Mouse (Mus musculus) forebrain, embryonic 16.5 days (tissue): ENCODE data around the gene Btbd9. TPM values are rescaled to one million over a fixed set of nuclear protein-coding genes. Genes with fewer than 3 reads are reported as not detected.

Experiments used
- ATAC-seq: fragments of 200-750 bp; cut with Nextera tagmentation; 2 replicates; pipeline ENCODE4 v1.8.0; 2017; ENCODE audit warnings: mild to moderate bottlenecking, moderate library complexity
- H3K27ac ChIP-seq: fragments of 300-500 bp; sonication (generic); 2 replicates; pipeline ENCODE4 v1.5.1; 2014; ENCODE audit warnings: low read length, control low read depth
- H3K27me3 ChIP-seq: fragments of 300-500 bp; sonication (generic); replicated peaks from 2 replicates; pipeline ENCODE4 v1.6.1; 2014; ENCODE audit warnings: low read length; ENCODE audit not compliant: control insufficient read depth, insufficient read depth
- H3K36me3 ChIP-seq: fragments of 300-500 bp; sonication (generic); 2 replicates; pipeline ENCODE4 v1.6.1; 2014; ENCODE audit not compliant: control insufficient read depth, insufficient read depth
- H3K4me1 ChIP-seq: fragments of 300-500 bp; sonication (generic); replicated peaks from 2 replicates; pipeline ENCODE4 v1.6.1; 2014; ENCODE audit warnings: low read length; ENCODE audit not compliant: control insufficient read depth, insufficient read depth
- H3K4me2 ChIP-seq: fragments of 300-500 bp; sonication (generic); 2 replicates; pipeline ENCODE4 v1.6.1; 2014; ENCODE audit warnings: mild to moderate bottlenecking, low read length, control low read depth
- H3K4me3 ChIP-seq: fragments of 300-500 bp; sonication (generic); replicated peaks from 2 replicates; pipeline ENCODE4 v1.5.1; 2014; ENCODE audit warnings: mild to moderate bottlenecking, low read length, control low read depth
- H3K9ac ChIP-seq: fragments of 300-500 bp; sonication (generic); replicated peaks from 2 replicates; pipeline ENCODE4 v1.6.1; 2014; ENCODE audit warnings: low read depth, low read length, control low read depth
- H3K9me3 ChIP-seq: fragments of 300-500 bp; sonication (generic); 2 replicates; pipeline ENCODE4 v1.6.1; 2016; ENCODE audit warnings: low read length; ENCODE audit not compliant: control insufficient read depth
- WGBS: fragments of 180-500 bp; shearing (Covaris S2); extraction: QIAGEN DNeasy Blood & Tissue Kit; methylation state at CpG from one replicate; pipeline ENCODE4 v1.1.7; 2014; 5-methylcytosine and 5-hydroxymethylcytosine counted together
- polyA plus RNA-seq: library from polyadenylated mRNA; unstranded; fragments of >200 nt; fragmentation: Nextera tagmentation; extraction: Ambion mirVana; gene quantifications from 2 replicates; pipeline ENCODE4 v1.2.1, GENCODE M21; 2015

Gene Btbd9
- polyA plus RNA-seq, 1 experiment from 2014 or later, result 141 TPM

DNA sequence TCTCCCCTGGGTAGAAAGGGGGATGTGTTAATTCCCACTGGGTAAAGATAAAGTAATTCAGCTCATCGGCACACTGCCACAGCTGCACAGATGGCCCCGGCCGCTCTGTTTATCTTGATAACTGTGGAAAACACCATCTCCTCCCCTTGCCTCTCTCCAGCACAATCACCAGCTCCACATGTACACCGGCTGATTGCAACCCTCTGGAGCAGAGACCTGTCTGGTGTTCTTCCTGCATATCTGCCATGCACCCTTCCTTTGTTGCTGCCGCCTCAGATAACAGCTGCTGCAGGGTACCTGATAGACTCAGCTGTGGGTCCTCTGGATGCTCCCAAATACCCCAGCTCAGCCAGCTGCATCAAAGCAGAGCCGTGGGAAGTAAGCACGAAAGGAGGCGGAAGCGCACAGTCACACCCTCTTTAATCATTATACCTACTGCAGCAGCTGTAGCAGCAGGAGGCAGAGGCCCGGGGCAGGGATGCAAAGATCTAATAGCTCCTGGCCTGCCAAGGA lies 229.1 kb downstream of the Btbd9 start:
- Histone ChIP-seq H3K4me1 (peaks cover 29% of the 10 kb centered on the region), H3K9ac (no peak overlapping the region), H3K27ac (peak overlapping the region; percentile 26; the same call in 1 of the 2 replicates), H3K36me3 (no peaks in the 10 kb centered on the region), H3K4me2 (peak overlapping the region; percentile 18), H3K4me3 (no peak overlapping the region), H3K9me3 (no peaks in the 10 kb centered on the region), H3K27me3 (no peaks in the 10 kb centered on the region)
- peak; percentile 76 for ATAC-seq
- 31% methylated on average over 10 of the region's 10 CpGs for WGBS

DNA sequence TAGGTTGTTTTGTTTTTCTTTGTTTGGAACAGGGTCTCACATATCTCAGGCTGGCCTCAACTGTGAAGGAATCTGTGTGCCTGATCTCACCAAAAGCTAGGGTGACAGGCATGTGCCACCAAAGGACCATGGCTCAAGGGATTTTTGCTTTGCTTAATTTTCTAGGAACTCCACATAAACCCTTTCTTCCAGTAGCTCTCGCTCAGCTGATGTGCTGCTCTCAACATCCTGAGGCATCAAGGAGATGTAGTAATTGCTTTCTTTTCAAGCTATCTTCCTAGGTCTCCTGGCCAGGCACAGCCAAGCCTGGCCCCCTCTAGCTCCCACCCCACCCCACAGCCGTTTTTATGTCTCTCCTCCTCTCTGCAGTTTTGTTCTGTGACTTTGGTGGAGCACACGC lies 231.3 kb downstream of the Btbd9 start:
- H3K27ac ChIP-seq, result no peak overlapping the region
- no peak overlapping the region for H3K9ac ChIP-seq
- no peak for ATAC-seq
- WGBS, result 83% methylated on average over 3 of the region's 3 CpGs
- H3K4me1 ChIP-seq, result peaks cover 29% of the 10 kb centered on the region
- H3K9me3 ChIP-seq, result no peaks in the 10 kb centered on the region
- H3K36me3 ChIP-seq, result no peaks in the 10 kb centered on the region
- H3K27me3 ChIP-seq, result no peaks in the 10 kb centered on the region
- H3K4me2 ChIP-seq, result no peak overlapping the region
- no peak overlapping the region for H3K4me3 ChIP-seq

DNA sequence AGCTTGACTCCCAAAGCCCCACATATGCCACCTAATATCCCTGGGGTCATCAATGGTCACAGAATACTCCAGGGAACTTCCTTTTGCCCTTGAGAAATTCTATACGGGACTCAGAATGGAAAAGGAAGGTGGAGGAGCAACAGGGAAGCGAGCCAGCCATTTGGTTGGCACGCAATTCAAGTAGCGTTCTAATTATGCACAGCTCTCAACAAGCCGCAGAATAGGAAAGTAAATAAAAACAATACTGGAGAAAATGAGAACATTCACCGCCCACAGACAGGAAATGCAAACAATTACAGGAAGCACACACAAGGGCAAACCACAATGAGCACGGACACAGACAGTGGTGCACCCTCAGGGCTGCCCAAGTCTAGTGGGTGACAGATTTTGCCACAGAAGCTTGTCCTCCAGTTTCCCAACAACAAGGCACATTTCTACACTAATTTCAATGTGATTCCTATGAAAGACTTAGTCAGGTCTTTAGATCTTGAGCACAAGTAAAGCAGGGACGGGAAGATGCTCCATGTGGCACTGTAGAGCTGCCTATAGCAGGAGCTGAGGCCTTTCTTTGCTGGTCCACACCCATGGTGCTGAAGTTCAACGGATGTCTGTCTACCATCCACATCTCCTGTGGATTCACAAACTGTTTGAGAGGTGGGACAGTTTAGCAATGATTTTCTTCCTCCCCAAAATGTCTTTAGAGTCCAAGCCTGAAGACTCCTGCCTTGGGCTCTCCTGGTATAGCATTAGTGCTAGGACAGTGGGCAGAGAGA lies 232.4 kb downstream of the Btbd9 start:
- Histone ChIP-seq H3K27ac (no peak overlapping the region), H3K9ac (no peak overlapping the region), H3K36me3 (no peaks in the 10 kb centered on the region), H3K4me3 (no peak overlapping the region), H3K9me3 (no peaks in the 10 kb centered on the region), H3K4me1 (peaks cover 29% of the 10 kb centered on the region), H3K27me3 (no peaks in the 10 kb centered on the region), H3K4me2 (no peak overlapping the region)
- no peak for ATAC-seq
- WGBS, result 34% methylated on average over 9 of the region's 9 CpGs

DNA sequence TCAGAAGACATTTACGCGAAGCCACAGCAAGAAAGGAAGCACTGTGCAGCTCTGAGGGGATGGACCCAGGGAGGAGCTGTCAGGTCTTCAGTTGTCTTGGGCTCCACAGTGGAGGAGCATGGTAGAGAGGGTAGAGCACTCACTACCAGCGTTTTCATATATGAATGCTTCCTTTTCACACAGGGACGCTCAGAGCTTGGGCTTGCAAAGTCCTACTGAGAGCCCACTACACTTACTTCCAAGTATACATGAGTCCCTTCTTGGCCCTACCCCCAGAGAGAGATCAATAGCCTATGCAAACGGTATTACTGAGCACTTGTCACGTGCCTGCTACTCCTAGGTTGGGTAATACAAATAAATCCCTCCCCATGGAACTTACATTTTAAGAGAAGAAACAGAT lies 234.7 kb downstream of the Btbd9 start:
- Histone ChIP-seq H3K27ac (no peak overlapping the region), H3K9ac (no peak overlapping the region), H3K9me3 (no peaks in the 10 kb centered on the region), H3K27me3 (no peaks in the 10 kb centered on the region), H3K36me3 (no peaks in the 10 kb centered on the region), H3K4me3 (no peak overlapping the region), H3K4me2 (no peak overlapping the region), H3K4me1 (peaks cover 12% of the 10 kb centered on the region)
- no peak for ATAC-seq
- WGBS, result 83% methylated on average over 6 of the region's 6 CpGs

DNA sequence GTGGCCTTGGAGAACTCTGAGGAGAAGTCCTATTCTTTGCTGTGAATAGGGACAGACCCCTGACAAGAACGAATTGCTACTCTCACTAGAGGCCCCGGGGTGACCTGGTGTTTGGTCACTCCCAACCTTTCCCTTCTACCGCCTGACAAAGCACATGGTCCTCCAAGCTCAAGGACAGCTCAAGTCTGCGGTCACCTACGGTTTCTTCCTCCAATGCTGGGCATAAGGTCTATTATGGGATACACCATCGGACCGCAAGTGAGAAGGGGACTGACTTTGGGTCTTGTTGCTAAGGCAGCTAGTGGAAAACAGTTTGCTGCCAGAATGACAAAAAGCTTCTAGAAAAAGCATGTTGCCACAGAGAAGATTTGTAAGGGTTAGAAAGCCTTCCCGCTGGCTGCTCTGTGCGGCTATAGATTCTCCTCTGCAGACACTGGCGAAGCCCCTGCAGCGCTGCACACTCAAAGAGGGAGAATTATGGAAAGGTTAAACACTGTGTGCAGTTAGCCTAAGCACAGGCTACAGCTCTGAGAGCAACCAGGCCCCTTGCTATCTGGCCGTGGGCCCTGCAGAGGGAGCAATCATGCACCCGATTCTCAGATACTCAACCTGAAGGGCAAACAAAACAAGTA lies 235.7 kb downstream of the Btbd9 start:
- 70% methylated on average over 13 of the region's 13 CpGs for WGBS
- Histone ChIP-seq H3K9ac (no peak overlapping the region), H3K27ac (no peak overlapping the region), H3K4me2 (no peak overlapping the region), H3K4me3 (no peak overlapping the region), H3K36me3 (no peaks in the 10 kb centered on the region), H3K4me1 (peaks cover 9% of the 10 kb centered on the region), H3K27me3 (no peaks in the 10 kb centered on the region), H3K9me3 (no peaks in the 10 kb centered on the region)
- ATAC-seq, result no peak

DNA sequence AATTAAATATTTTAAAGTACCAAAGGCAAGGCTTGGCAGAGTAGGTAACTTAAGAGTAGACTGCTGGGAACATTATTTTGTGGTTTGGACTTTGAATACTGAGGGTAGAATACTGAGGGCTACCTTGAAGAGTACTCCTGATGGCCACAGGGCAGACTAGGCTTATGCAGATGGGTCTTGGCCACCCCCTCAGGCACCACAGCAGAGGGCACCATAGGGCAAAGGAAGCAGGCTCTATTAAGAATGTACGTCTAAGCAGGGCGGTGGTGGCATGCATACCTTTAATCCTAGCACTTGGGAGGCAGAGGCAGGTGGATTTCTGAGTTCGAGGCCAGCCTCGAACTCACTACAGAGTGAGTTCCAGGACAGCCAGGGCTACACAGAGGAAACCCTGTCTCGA lies 237.0 kb downstream of the Btbd9 start:
- H3K27ac ChIP-seq, result no peak overlapping the region
- WGBS, result 90% methylated on average over 5 of the region's 5 CpGs
- no peak overlapping the region for H3K4me2 ChIP-seq
- no peaks in the 10 kb centered on the region for H3K9me3 ChIP-seq
- no peaks in the 10 kb centered on the region for H3K36me3 ChIP-seq
- H3K27me3 ChIP-seq, result no peaks in the 10 kb centered on the region
- H3K4me1 ChIP-seq, result peaks cover 9% of the 10 kb centered on the region
- ATAC-seq, result no peak
- no peak overlapping the region for H3K9ac ChIP-seq
- H3K4me3 ChIP-seq, result no peak overlapping the region

DNA sequence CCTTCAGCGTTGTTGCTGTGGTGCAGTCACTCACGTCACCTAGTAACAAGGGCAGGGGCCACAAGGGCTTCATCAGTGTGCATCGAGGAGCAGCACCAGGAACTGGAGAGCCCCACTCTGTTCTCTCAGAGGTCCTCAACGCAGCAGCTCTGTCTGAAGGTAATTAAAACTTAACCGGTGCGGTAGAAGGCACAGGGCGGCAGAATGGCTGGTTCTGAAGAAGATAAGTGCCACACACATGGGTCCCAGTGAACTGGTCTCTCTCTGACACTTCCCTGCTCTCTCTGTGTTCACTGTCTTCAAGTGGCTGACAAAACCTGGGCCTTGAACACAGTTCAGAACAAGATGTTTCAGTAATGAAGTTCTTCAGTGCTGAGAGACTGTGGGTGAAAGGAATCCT lies 239.5 kb downstream of the Btbd9 start:
- no peak overlapping the region for H3K9ac ChIP-seq
- no peak overlapping the region for H3K27ac ChIP-seq
- H3K9me3 ChIP-seq, result no peaks in the 10 kb centered on the region
- no peak overlapping the region for H3K4me2 ChIP-seq
- no peak overlapping the region for H3K4me3 ChIP-seq
- ATAC-seq, result no peak
- no peaks in the 10 kb centered on the region for H3K27me3 ChIP-seq
- WGBS, result 64% methylated on average over 7 of the region's 7 CpGs
- H3K36me3 ChIP-seq, result no peaks in the 10 kb centered on the region
- no peaks in the 10 kb centered on the region for H3K4me1 ChIP-seq

DNA sequence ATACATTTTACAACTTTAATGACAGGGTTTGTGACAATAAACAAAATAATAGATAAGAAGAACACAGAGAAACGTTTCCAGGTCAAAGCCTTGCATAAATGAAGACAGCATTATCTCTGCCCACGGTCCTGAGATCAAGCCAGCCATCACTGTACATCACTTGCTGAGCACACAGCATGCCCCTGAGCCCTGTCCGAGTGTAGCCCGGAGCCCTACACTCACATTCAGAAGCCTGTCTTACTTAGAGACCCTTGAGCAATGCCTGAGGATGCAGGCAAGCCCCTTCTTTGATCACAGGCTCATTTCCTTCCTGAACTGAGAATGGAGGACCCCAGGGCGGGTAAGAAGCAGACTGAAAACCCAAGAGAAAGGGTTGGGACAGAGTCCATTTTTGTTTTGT lies 240.0 kb downstream of the Btbd9 start:
- H3K4me1 ChIP-seq, result no peaks in the 10 kb centered on the region
- WGBS, result 60% methylated on average over 5 of the region's 5 CpGs
- H3K9me3 ChIP-seq, result no peaks in the 10 kb centered on the region
- H3K36me3 ChIP-seq, result no peaks in the 10 kb centered on the region
- no peaks in the 10 kb centered on the region for H3K27me3 ChIP-seq
- H3K9ac ChIP-seq, result no peak overlapping the region
- H3K4me2 ChIP-seq, result no peak overlapping the region
- ATAC-seq, result no peak
- no peak overlapping the region for H3K27ac ChIP-seq
- no peak overlapping the region for H3K4me3 ChIP-seq

DNA sequence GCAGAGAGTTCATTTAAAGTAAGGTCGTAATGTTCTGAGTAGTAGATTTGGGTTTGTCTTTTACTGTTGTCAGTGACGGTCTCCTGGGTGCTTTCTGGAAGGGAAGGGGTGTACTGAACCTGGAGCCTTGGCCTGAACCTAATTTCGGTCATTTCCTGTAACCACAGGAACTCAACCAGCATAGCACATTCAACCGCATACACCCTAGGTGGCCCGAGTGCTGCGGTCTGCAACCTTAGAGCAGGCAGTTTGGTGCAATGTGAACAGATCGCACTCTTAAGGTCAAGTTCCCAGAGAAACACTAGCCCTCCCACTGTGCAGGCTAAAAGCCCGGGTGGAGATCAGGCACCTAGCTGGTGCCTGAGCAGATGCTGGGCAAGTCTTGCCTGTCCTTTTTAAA lies 240.5 kb downstream of the Btbd9 start:
- WGBS, result 71% methylated on average over 8 of the region's 8 CpGs
- H3K4me2 ChIP-seq, result no peak overlapping the region
- no peak for ATAC-seq

More for the DNA sequence above, 240.5 kb downstream of the Btbd9 start:
- no peak overlapping the region for H3K27ac ChIP-seq
- H3K4me1 ChIP-seq, result no peaks in the 10 kb centered on the region
- H3K27me3 ChIP-seq, result no peaks in the 10 kb centered on the region
- H3K9ac ChIP-seq, result no peak overlapping the region
- H3K36me3 ChIP-seq, result no peaks in the 10 kb centered on the region
- no peak overlapping the region for H3K4me3 ChIP-seq
- H3K9me3 ChIP-seq, result no peaks in the 10 kb centered on the region
